Mouse (Mus musculus) liver, embryonic 16.5 days (tissue): ENCODE data around the gene Pdlim4. TPM values are rescaled to one million over a fixed set of nuclear protein-coding genes. Genes with fewer than 3 reads are reported as not detected.
"Not testable (repeated sequence)": the region's sequence is repeated elsewhere in the genome, so short reads cannot be mapped to it uniquely, and the experiment has no call there.

ENCODE experiments used
- ATAC-seq: fragments of 200-750 bp; cut with Nextera tagmentation; 2 replicates; pipeline ENCODE4 v1.8.0; 2017; ENCODE audit warnings: low read depth, mild to moderate bottlenecking, moderate number of reproducible peaks, moderate library complexity
- H3K27ac ChIP-seq: fragments of 300-500 bp; sonication (generic); 2 replicates; pipeline ENCODE4 v1.5.1; 2014; ENCODE audit warnings: mild to moderate bottlenecking, low read length
- H3K27me3 ChIP-seq: fragments of 300-500 bp; sonication (generic); 2 replicates; pipeline ENCODE4 v1.6.1; 2014; ENCODE audit warnings: low read depth, low read length, mixed read lengths; ENCODE audit not compliant: control insufficient read depth, insufficient read depth
- H3K36me3 ChIP-seq: fragments of 300-500 bp; sonication (generic); 2 replicates; pipeline ENCODE4 v1.6.1; 2014; ENCODE audit warnings: mild to moderate bottlenecking; ENCODE audit not compliant: control insufficient read depth, insufficient read depth
- H3K4me1 ChIP-seq: fragments of 300-500 bp; sonication (generic); 2 replicates; pipeline ENCODE4 v1.6.1; 2014; ENCODE audit warnings: low read depth, low read length, mixed read lengths; ENCODE audit not compliant: control insufficient read depth
- H3K4me2 ChIP-seq: fragments of 300-500 bp; sonication (generic); 2 replicates; pipeline ENCODE4 v1.6.1; 2014; ENCODE audit warnings: low read depth, low read length, mixed read lengths
- H3K4me3 ChIP-seq: fragments of 300-500 bp; sonication (generic); 2 replicates; pipeline ENCODE4 v1.5.1; 2014; ENCODE audit warnings: low read depth, mild to moderate bottlenecking, low read length
- H3K9ac ChIP-seq: fragments of 300-500 bp; sonication (generic); 2 replicates; pipeline ENCODE4 v1.6.1; 2014; ENCODE audit warnings: low read depth, low read length
- H3K9me3 ChIP-seq: fragments of 300-500 bp; sonication (generic); replicated peaks from 2 replicates; pipeline ENCODE4 v1.6.1; 2016; ENCODE audit warnings: low read length; ENCODE audit not compliant: control insufficient read depth
- WGBS: fragments of 180-500 bp; shearing (Covaris S2); extraction: QIAGEN DNeasy Blood & Tissue Kit; methylation state at CpG from one replicate; pipeline ENCODE4 v1.1.7; 2014; ENCODE audit not compliant: insufficient replicate concordance; 5-methylcytosine and 5-hydroxymethylcytosine counted together
- polyA plus RNA-seq: library from polyadenylated mRNA; unstranded; fragments of >200 nt; fragmentation: Nextera tagmentation; extraction: Ambion mirVana; gene quantifications from 2 replicates; pipeline ENCODE4 v1.2.1, GENCODE M21; 2015

The Pdlim4 gene
- polyA plus RNA-seq, 1 experiment from 2014 or later: 4.0 TPM

- Histone ChIP-seq H3K4me1 (peaks cover 5% of the 10 kb centered on the region), H3K4me2 (no peak overlapping the region), H3K27me3 (no peaks in the 10 kb centered on the region), H3K27ac (no peak overlapping the region), H3K9ac (no peak overlapping the region), H3K4me3 (no peak overlapping the region), H3K36me3 (no peaks in the 10 kb centered on the region), H3K9me3 (no peaks in the 10 kb centered on the region)
- ATAC-seq: no peak
- WGBS: 60% methylated on average over 7 of the region's 7 CpGs
Measured at GRCm38 (mm10) chr11:54051161-54051560, 17.7 kb downstream of the Pdlim4 start.

GRCm38 (mm10) chr11:54050205-54050604 lies 18.6 kb downstream of the Pdlim4 start:
- Histone ChIP-seq H3K27me3 (no peaks in the 10 kb centered on the region), H3K4me1 (peaks cover 5% of the 10 kb centered on the region), H3K4me2 (no peak overlapping the region), H3K9me3 (no peaks in the 10 kb centered on the region), H3K4me3 (no peak overlapping the region), H3K9ac (no peak overlapping the region), H3K27ac (no peak overlapping the region), H3K36me3 (no peaks in the 10 kb centered on the region)
- ATAC-seq: no peak
- 61% methylated on average over 2 of the region's 2 CpGs for WGBS

- no peak overlapping the region for H3K27ac ChIP-seq
- no peaks in the 10 kb centered on the region for H3K36me3 ChIP-seq
- H3K9ac ChIP-seq: no peak overlapping the region
- no peaks in the 10 kb centered on the region for H3K4me1 ChIP-seq
- H3K4me3 ChIP-seq: no peak overlapping the region
- H3K9me3 ChIP-seq: no peaks in the 10 kb centered on the region
- no peaks in the 10 kb centered on the region for H3K27me3 ChIP-seq
- WGBS: 84% methylated on average over 6 of the region's 6 CpGs
- no peak overlapping the region for H3K4me2 ChIP-seq
- ATAC-seq: no peak
Measured at GRCm38 (mm10) chr11:54040676-54041075, 28.1 kb downstream of the Pdlim4 start.

- not testable (repeated sequence) for H3K27ac ChIP-seq, H3K4me2 ChIP-seq, H3K9ac ChIP-seq, H3K9me3 ChIP-seq, H3K27me3 ChIP-seq, H3K36me3 ChIP-seq, H3K4me3 ChIP-seq, ATAC-seq
- peaks cover 22% of the 10 kb centered on the region for H3K4me1 ChIP-seq
- 91% methylated on average over 1 of the region's 3 CpGs for WGBS
Measured at GRCm38 (mm10) chr11:54032872-54033271, 35.9 kb downstream of the Pdlim4 start.

- 35% methylated on average over 4 of the region's 4 CpGs for WGBS
- H3K9ac ChIP-seq: peak overlapping the region; percentile 91
- peak overlapping the region; percentile 97 for H3K27ac ChIP-seq
Measured at GRCm38 (mm10) chr11:54028997-54029396, 39.8 kb downstream of the Pdlim4 start.

GRCm38 (mm10) chr11:54028044-54028951 lies 40.5 kb downstream of the Pdlim4 start, which contains the start of gene Slc22a4:
Gene Slc22a4 (minus strand): TSS chr11:54028090.
- H3K4me2 ChIP-seq: peak within 1 kb of the TSS; percentile 83
- H3K36me3 ChIP-seq: peaks cover 5% of the 10 kb centered on the region
- H3K27me3 ChIP-seq: peaks cover 2% of the 10 kb centered on the region; the same call in 1 of the 2 replicates
- H3K27ac ChIP-seq: peak within 1 kb of the TSS; percentile 97
- peak within 1 kb of the TSS; percentile 91 for H3K9ac ChIP-seq
- ATAC-seq: peak; percentile 85
- peaks cover 39% of the 10 kb centered on the region for H3K4me1 ChIP-seq
- WGBS: 3% methylated on average over 61 of the region's 61 CpGs
- peak within 1 kb of the TSS; percentile 88 for H3K4me3 ChIP-seq
- H3K9me3 ChIP-seq: no peaks in the 10 kb centered on the region

More at GRCm38 (mm10) chr11:54028997-54029396, 39.8 kb downstream of the Pdlim4 start:
- H3K4me2 ChIP-seq: peak overlapping the region; percentile 83
- H3K4me3 ChIP-seq: peak overlapping the region; percentile 88
- H3K4me1 ChIP-seq: peaks cover 35% of the 10 kb centered on the region
- H3K9me3 ChIP-seq: no peaks in the 10 kb centered on the region
- peaks cover 3% of the 10 kb centered on the region for H3K36me3 ChIP-seq
- ATAC-seq: no peak
- peaks cover 2% of the 10 kb centered on the region; the same call in 1 of the 2 replicates for H3K27me3 ChIP-seq

- peak overlapping the region; percentile 88 for H3K4me3 ChIP-seq
- no peaks in the 10 kb centered on the region for H3K9me3 ChIP-seq
- 10% methylated on average over 31 of the region's 31 CpGs for WGBS
- no peak for ATAC-seq
- H3K27me3 ChIP-seq: peaks cover 2% of the 10 kb centered on the region; the same call in 1 of the 2 replicates
- H3K36me3 ChIP-seq: peaks cover 6% of the 10 kb centered on the region
- peak overlapping the region; percentile 91 for H3K9ac ChIP-seq
- peaks cover 48% of the 10 kb centered on the region for H3K4me1 ChIP-seq
- peak overlapping the region; percentile 97 for H3K27ac ChIP-seq
- peak overlapping the region; percentile 83 for H3K4me2 ChIP-seq
Measured at GRCm38 (mm10) chr11:54027131-54028043, 41.4 kb downstream of the Pdlim4 start.

GRCm38 (mm10) chr11:54026491-54027041 lies 42.2 kb downstream of the Pdlim4 start:
- peak; percentile 86 for ATAC-seq
- H3K9ac ChIP-seq: peak overlapping the region; percentile 91
- H3K9me3 ChIP-seq: no peaks in the 10 kb centered on the region
- H3K36me3 ChIP-seq: peaks cover 10% of the 10 kb centered on the region
- peaks cover 55% of the 10 kb centered on the region for H3K4me1 ChIP-seq
- H3K27me3 ChIP-seq: peaks cover 2% of the 10 kb centered on the region; the same call in 1 of the 2 replicates
- WGBS: 27% methylated on average over 1 of the region's 1 CpGs
- H3K27ac ChIP-seq: peak overlapping the region; percentile 97
- H3K4me3 ChIP-seq: peak overlapping the region; percentile 88
- H3K4me2 ChIP-seq: peak overlapping the region; percentile 83
